Mouse (Mus musculus) heart, embryonic 14.5 days (tissue): ENCODE data around the gene Idh1. TPM values are rescaled to one million over a fixed set of nuclear protein-coding genes. Genes with fewer than 3 reads are reported as not detected.

ENCODE experiments used
- ATAC-seq: fragments of 200-750 bp; cut with Nextera tagmentation; 2 replicates; pipeline ENCODE4 v1.8.0; 2017; ENCODE audit warnings: low read depth, moderate TSS enrichment; ENCODE audit not compliant: insufficient number of reproducible peaks, insufficient read depth, low FRiP score
- H3K27ac ChIP-seq, 2 experiments: fragments of 200-500 bp in 1 of 2; fragments of 300-500 bp in 1 of 2; sonication (generic) in 1 of 2; replicated peaks in 1 of 2; 2 replicates each; pipeline ENCODE4 v1.5.1; 2012 to 2014; ENCODE audit warnings: low read depth in 2 of 2, low read length in 2 of 2, control low read depth in 1 of 2, mild to moderate bottlenecking in 1 of 2, mixed read lengths in 1 of 2; ENCODE audit not compliant: control insufficient read depth in 1 of 2, insufficient read depth in 1 of 2
- H3K27me3 ChIP-seq: fragments of 300-500 bp; sonication (generic); 2 replicates; pipeline ENCODE4 v1.6.1; 2014; ENCODE audit warnings: mild to moderate bottlenecking, low read length, control low read depth; ENCODE audit not compliant: control insufficient read depth, insufficient read depth
- H3K36me3 ChIP-seq: fragments of 300-500 bp; sonication (generic); 2 replicates; pipeline ENCODE4 v1.6.1; 2014; ENCODE audit warnings: mild to moderate bottlenecking, control low read depth, low read length, mixed read lengths; ENCODE audit not compliant: control insufficient read depth, insufficient read depth
- H3K4me1 ChIP-seq, 2 experiments: fragments of 200-500 bp in 1 of 2; fragments of 300-500 bp in 1 of 2; sonication (generic) in 1 of 2; 2 replicates each; pipeline ENCODE4 v1.6.1; 2012 to 2014; ENCODE audit warnings: low read length in 2 of 2, control low read depth in 1 of 2, mixed read lengths in 1 of 2; ENCODE audit not compliant: control insufficient read depth in 2 of 2, insufficient read depth in 2 of 2
- H3K4me2 ChIP-seq: fragments of 300-500 bp; sonication (generic); 2 replicates; pipeline ENCODE4 v1.6.1; 2014; ENCODE audit warnings: mild to moderate bottlenecking, low read length
- H3K4me3 ChIP-seq, 2 experiments: fragments of 200-500 bp in 1 of 2; fragments of 300-500 bp in 1 of 2; sonication (generic) in 1 of 2; 2 replicates each; pipeline ENCODE4 v1.5.1; 2012 to 2014; ENCODE audit warnings: low read length in 2 of 2, mild to moderate bottlenecking in 2 of 2, control low read depth in 1 of 2, low read depth in 1 of 2, moderate library complexity in 1 of 2; ENCODE audit not compliant: control insufficient read depth in 1 of 2, insufficient read depth in 1 of 2
- H3K9ac ChIP-seq: fragments of 300-500 bp; sonication (generic); 2 replicates; pipeline ENCODE4 v1.6.1; 2014; ENCODE audit warnings: mild to moderate bottlenecking, low read length
- H3K9me3 ChIP-seq: fragments of 300-500 bp; sonication (generic); 2 replicates; pipeline ENCODE4 v1.6.1; 2016; ENCODE audit warnings: low read length, control low read depth; ENCODE audit not compliant: control insufficient read depth
- WGBS: fragments of 180-500 bp; shearing (Covaris S2); extraction: QIAGEN DNeasy Blood & Tissue Kit; methylation state at CpG from one replicate; pipeline ENCODE4 v1.1.7; 2014; 5-methylcytosine and 5-hydroxymethylcytosine counted together
- polyA plus RNA-seq: library from polyadenylated mRNA; unstranded; fragments of >200 nt; fragmentation: Nextera tagmentation; extraction: Ambion mirVana; gene quantifications from 2 replicates; pipeline ENCODE4 v1.2.1, GENCODE M21; 2014

The Idh1 gene
- polyA plus RNA-seq, 1 experiment from 2014 or later, result 74.3 TPM

DNA sequence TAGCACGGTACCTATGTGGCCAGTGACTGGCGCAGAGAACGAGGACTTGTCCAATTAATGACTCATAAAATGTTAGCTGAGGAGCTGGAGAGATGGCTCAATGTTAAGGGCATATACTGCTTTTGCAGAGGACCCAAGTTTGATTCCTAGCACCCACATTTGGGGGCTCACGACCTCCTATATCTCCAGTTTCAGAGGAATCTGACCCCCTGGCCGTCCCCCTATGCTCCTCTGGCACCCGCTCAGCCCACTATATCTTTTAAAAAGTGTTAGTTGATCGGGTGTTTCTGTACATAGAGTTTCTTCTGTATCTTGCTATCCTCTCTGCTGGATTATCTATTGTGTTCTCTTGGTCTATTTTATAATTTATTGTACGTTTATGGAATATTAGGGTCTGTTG lies 1.3 kb downstream of the Idh1 start:
- Histone ChIP-seq H3K9me3 (no peaks in the 10 kb centered on the region), H3K27me3 (no peaks in the 10 kb centered on the region), H3K4me2 (no peak overlapping the region), H3K9ac (no peak overlapping the region), H3K36me3 (no peaks in the 10 kb centered on the region), H3K4me1 (peaks cover 2 to 8% of the 10 kb centered on the region in 2 experiments; a peak in 2 of 4 replicates), H3K27ac (no peak overlapping the region), H3K4me3 (no peak overlapping the region)
- WGBS, result 86% methylated on average over 8 of the region's 8 CpGs
- no peak for ATAC-seq

DNA sequence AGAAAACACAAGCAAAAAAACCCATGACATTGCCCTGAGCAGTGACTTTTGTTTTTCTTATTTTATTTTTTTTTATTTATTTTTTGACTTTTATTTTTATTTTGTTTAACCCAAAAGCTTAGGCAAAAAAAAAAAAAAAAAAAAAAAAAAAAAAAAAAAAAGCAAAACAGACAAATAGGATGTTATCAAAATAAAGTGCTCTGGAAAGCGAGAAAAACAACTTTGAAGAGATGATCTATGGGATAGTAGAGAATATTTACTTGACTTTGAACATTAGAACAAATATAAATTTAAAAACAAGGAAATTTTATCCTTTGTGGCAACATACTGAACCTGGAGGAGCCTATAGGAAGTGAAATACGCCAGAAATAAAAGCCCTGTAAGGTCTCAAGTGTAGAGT lies 2.3 kb downstream of the Idh1 start:
- Histone ChIP-seq H3K9ac (no peak overlapping the region), H3K27ac (no peak overlapping the region), H3K36me3 (no peaks in the 10 kb centered on the region), H3K4me2 (no peak overlapping the region), H3K4me1 (peaks cover 2 to 8% of the 10 kb centered on the region in 2 experiments; a peak in 2 of 4 replicates), H3K27me3 (no peaks in the 10 kb centered on the region), H3K4me3 (no peak overlapping the region), H3K9me3 (no peaks in the 10 kb centered on the region)
- WGBS, result 86% methylated on average over 2 of the region's 2 CpGs
- no peak for ATAC-seq

DNA sequence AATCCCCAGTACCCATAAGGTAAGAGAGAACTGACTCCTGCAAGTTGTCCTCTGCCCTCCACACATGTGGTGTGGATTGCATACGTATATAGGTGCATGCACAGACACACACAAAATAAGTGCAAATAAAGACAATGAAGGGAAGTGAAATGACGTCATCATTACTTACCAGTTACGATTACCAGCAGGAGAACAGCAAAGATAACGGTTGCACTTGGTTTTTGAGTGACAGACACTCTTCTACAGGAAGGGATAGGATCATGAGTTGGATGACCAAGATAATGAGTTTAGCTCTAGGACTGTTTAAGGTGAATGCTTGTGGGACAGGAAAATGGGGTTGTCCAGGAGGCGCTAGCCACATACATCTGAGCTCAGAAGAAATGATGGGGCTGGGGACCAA lies 4.8 kb downstream of the Idh1 start:
- no peak overlapping the region for H3K4me2 ChIP-seq
- WGBS, result 60% methylated on average over 5 of the region's 5 CpGs
- ATAC-seq, result no peak

DNA sequence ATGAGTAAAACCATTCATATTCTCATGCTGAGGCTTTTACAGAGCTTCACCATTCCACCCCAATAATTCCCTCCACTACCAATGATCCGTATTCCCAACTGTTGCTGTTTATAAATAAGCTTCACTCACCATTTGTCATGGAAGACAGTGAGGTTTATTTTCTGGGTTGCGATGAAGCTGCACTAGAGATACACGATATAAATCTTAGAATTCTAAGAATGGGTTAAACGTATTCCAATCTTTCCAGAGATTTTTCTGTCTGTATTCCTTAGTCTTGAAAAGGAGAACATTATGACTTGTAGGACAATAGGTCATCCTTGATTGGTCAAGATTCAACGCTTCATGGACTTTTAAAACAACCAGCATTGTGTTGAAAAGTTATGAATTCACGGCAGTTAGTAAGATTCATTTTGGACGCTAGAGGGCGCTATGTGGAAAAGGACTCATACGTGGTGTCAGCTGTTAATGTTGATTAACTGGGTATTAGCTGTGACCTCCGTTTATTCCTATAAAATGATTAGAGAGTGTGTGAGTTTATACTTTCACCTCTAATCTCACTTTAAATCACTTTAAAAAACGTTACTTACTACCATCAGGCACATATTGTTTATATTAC lies 6.6 kb downstream of the Idh1 start:
- Histone ChIP-seq H3K4me2 (peak overlapping the region; percentile 86), H3K36me3 (peaks cover 2% of the 10 kb centered on the region; the same call in 1 of the 2 replicates), H3K9me3 (no peaks in the 10 kb centered on the region), H3K4me3 (peak overlapping the region; percentile 66 to 73; a peak in 3 of 4 replicates), H3K9ac (peak overlapping the region; percentile 72), H3K4me1 (peaks cover 0 to 8% of the 10 kb centered on the region in 2 experiments; a peak in 2 of 4 replicates), H3K27me3 (no peaks in the 10 kb centered on the region), H3K27ac (peak overlapping the region in 1 of 2 experiments; percentile 90; a peak in 3 of 4 replicates)
- 4% methylated on average over 11 of the region's 11 CpGs for WGBS
- ATAC-seq, result no peak

More for the DNA sequence above, 4.8 kb downstream of the Idh1 start:
- no peak overlapping the region for H3K4me3 ChIP-seq
- no peaks in the 10 kb centered on the region for H3K9me3 ChIP-seq
- no peak overlapping the region for H3K27ac ChIP-seq
- no peaks in the 10 kb centered on the region for H3K36me3 ChIP-seq
- H3K9ac ChIP-seq, result no peak overlapping the region
- H3K4me1 ChIP-seq, result peaks cover 2 to 10% of the 10 kb centered on the region in 2 experiments; a peak in 2 of 4 replicates
- H3K27me3 ChIP-seq, result no peaks in the 10 kb centered on the region

DNA sequence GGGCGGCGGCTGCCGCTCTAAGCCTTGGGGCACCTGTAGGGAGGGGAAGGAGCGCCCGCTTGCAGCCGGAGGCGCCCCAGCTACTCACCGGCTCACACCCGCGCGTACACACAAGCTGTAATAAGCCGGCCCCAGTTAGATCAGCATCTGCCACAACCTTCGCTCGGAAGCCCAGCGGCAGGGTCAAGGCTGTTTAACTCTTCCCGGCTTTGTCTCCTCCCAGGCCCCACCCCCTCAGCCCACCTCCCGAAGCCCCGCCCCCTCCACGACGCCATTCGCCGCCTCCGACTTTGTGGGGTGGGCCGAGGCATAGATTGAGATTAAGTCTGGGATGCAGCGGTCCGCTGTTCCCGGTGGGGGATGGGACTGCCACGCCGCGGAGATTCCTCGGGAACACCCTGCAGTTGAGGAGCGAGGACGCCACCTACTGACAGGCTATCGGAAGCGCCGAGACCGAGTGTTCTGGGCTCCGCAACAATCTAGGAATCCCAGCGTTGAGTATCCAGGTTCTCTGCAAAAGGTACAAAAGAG lies 7.3 kb downstream of the Idh1 start:
- H3K9ac ChIP-seq, result peak overlapping the region; percentile 72
- peaks cover 0 to 8% of the 10 kb centered on the region in 2 experiments; a peak in 2 of 4 replicates for H3K4me1 ChIP-seq
- H3K4me3 ChIP-seq, result peak overlapping the region; percentile 66 to 73
- peaks cover 9% of the 10 kb centered on the region for H3K36me3 ChIP-seq
- H3K9me3 ChIP-seq, result no peaks in the 10 kb centered on the region
- WGBS, result under 1% methylated on average over 39 of the region's 39 CpGs
- H3K27ac ChIP-seq, result peak overlapping the region; percentile 90 to 93
- H3K27me3 ChIP-seq, result no peaks in the 10 kb centered on the region
- peak overlapping the region; percentile 86 for H3K4me2 ChIP-seq
- ATAC-seq, result peak; percentile 91

DNA sequence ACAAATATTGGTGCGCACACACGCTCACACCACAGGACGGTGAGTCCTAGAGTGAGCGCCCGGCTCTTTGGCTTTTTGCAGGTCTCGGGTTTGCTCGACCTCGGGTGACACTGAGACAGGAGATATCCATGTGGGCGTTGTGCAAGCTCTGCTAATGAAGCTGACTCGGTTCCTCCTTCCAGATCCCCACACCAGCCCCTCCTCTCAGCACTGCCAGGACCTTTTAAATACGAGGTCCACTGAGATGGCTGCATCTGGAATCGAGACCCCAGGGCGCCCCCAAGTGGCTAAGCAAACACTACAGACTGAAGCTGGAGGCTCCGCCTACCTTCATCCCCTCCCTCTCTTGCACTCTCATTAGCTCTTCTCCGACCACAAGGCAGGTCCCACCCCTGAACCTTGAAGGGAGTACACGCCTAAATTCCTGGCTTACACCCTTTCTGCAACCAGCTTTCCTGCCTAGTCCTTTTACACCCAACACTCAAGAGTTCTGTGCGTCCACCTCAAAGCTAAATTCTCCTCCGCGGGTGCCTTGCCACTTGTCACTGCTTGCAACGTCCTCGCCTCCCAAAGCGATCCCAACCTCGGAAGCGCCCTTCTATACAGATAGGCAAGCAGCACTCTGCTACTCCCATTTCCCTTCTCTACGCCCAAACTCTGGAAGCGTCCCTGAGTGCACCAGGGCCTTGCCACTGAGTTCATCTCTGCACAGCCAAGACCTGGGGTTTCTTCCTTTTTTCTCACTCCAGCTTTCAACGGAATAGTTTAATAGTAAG lies 8.0 kb downstream of the Idh1 start:
- H3K27me3 ChIP-seq, result no peaks in the 10 kb centered on the region
- peak overlapping the region; percentile 66 to 73 for H3K4me3 ChIP-seq
- H3K9me3 ChIP-seq, result no peaks in the 10 kb centered on the region
- peaks cover 0 to 8% of the 10 kb centered on the region in 2 experiments; a peak in 2 of 4 replicates for H3K4me1 ChIP-seq
- peak; percentile 83 for ATAC-seq
- peak overlapping the region; percentile 72 for H3K9ac ChIP-seq
- WGBS, result 5% methylated on average over 27 of the region's 27 CpGs
- H3K36me3 ChIP-seq, result peaks cover 15% of the 10 kb centered on the region
- peak overlapping the region; percentile 86 for H3K4me2 ChIP-seq
- H3K27ac ChIP-seq, result peak overlapping the region; percentile 90 to 93

DNA sequence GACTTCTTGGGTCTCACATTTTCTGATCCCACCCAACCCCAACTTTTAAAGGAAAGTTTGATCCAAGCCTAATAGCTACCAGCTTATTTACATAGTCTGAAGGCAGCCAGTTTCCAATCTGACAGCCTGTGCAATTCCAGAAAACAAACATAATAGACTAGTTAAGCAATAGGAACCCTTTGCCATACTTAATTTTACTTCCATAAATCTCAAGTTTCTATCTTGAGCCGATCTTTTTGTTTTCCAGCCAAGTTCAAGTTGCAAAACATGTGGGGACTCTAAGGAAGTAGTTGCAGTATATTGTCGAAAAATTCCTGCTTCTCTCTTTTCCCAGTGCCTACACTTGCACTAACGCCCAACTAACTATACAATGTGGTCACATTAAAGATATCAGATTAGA lies 8.8 kb downstream of the Idh1 start:
- no peak for ATAC-seq
- 51% methylated on average over 3 of the region's 3 CpGs for WGBS
- Histone ChIP-seq H3K36me3 (peaks cover 23% of the 10 kb centered on the region), H3K27me3 (no peaks in the 10 kb centered on the region), H3K27ac (peak overlapping the region in 1 of 2 experiments; percentile 90; a peak in 1 of 4 replicates), H3K9ac (peak overlapping the region; percentile 72), H3K4me3 (peak overlapping the region in 1 of 2 experiments; percentile 66; a peak in 2 of 4 replicates), H3K9me3 (no peaks in the 10 kb centered on the region), H3K4me1 (peaks cover 0 to 8% of the 10 kb centered on the region in 2 experiments; a peak in 2 of 4 replicates), H3K4me2 (peak overlapping the region; percentile 86)
